Mouse (Mus musculus) MEL-GATA-1-ER (cell line): ENCODE data around the gene Gm21616.
"Not testable (repeated sequence)": the region's sequence is repeated elsewhere in the genome, so short reads cannot be mapped to it uniquely, and the experiment has no call there.

Source experiments
- DNase-seq: peaks from one replicate; pipeline ENCODE4 v3.0.0-alpha.2; 2012; ENCODE audit warnings: low read depth; ENCODE audit errors: extremely low read depth

Gene Gm21616

DNA sequence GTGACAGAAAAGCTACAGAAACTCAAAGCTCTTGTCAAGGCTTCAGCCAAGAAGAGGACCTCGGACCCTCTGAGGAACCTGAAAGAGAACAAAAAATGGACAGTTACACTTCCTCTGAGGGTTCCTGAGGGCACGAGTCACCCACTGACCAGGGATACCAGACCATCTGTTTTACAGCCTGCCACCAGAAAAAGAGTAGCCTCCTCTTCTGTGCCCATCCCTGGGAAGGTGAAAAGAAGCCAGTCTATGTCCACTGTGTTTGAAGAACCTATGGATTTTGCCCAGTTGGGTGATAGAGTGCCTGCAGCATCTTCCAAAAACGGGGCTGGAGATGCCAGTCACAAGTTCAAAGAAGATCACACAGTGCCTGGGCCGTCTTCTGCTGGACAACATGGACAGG lies at the start of gene Gm21616:
TSS of gene Gm21616 (plus strand) at position 301 of the 400 bp plus-strand sequence.
- not testable (repeated sequence) for DNase-seq
